Mouse (Mus musculus): ENCODE results near the gene Atg7. TPM values are rescaled to one million over a fixed set of nuclear protein-coding genes. Genes with fewer than 3 reads are reported as not detected.
A peak's percentile ranks its signal among the peaks of the same experiment; 100 is the strongest.

Gene Atg7
- polyA plus RNA-seq, 1 experiment from 2014 or later, result 19.4 TPM

GRCm38 (mm10) chr6:114748882-114749281, 106.0 kb downstream of the Atg7 start:
- H3K36me3 ChIP-seq (ENCODE audit: control insufficient read depth, insufficient read depth, low read length), result no peaks in the 10 kb centered on the region
- no peak overlapping the region for H3K27ac ChIP-seq (ENCODE audit: low read depth, low read length)
- H3K9me3 ChIP-seq (ENCODE audit: control insufficient read depth, low read length), result no peaks in the 10 kb centered on the region
- no peak overlapping the region for H3K4me3 ChIP-seq (ENCODE audit: low read length)
- 93% methylated on average over 3 of the region's 3 CpGs for WGBS
- no peak for ATAC-seq (ENCODE audit: low FRiP score, low TSS enrichment)
- H3K27me3 ChIP-seq (ENCODE audit: control insufficient read depth, insufficient read depth, low read length), result no peaks in the 10 kb centered on the region
- H3K9ac ChIP-seq (ENCODE audit: low read depth, low read length), result no peak overlapping the region
- H3K4me1 ChIP-seq (ENCODE audit: control insufficient read depth, insufficient read depth, low read length), result peaks cover 7% of the 10 kb centered on the region; the same call in 1 of the 2 replicates
- no peak overlapping the region for H3K4me2 ChIP-seq (replicated peaks; ENCODE audit: low read depth, low read length)

GRCm38 (mm10) chr6:114758795-114759194, 115.9 kb downstream of the Atg7 start:
- Histone ChIP-seq H3K9ac (ENCODE audit: low read depth, low read length) (no peak overlapping the region), H3K27ac (ENCODE audit: low read depth, low read length) (no peak overlapping the region), H3K4me3 (ENCODE audit: low read length) (no peak overlapping the region), H3K36me3 (ENCODE audit: control insufficient read depth, insufficient read depth, low read length) (no peaks in the 10 kb centered on the region), H3K9me3 (ENCODE audit: control insufficient read depth, low read length) (no peaks in the 10 kb centered on the region), H3K4me2 (replicated peaks; ENCODE audit: low read depth, low read length) (no peak overlapping the region), H3K4me1 (ENCODE audit: control insufficient read depth, insufficient read depth, low read length) (no peaks in the 10 kb centered on the region), H3K27me3 (ENCODE audit: control insufficient read depth, insufficient read depth, low read length) (no peaks in the 10 kb centered on the region)
- ATAC-seq (ENCODE audit: low FRiP score, low TSS enrichment), result no peak
- 67% methylated on average over 7 of the region's 7 CpGs for WGBS

DNA sequence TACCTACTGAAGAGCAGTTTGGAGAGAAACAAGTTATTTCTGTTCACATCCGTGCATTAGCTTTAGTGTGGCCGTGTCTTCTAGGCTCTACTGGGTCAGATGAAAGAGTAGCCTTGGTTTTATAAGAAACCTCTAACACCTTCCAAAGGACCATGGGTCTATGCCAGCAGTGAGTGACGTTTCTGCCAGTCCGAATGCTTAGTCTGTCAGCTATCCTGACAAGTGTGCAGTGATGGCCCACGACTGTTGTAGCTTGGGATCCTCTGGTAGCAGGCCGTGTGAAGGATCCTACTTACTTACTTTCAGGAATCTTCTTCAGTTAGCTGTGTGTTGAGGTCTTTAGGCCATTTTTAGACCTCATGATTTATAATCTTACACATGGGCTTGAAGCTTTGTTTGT, 123.4 kb downstream of the Atg7 start:
- H3K4me3 ChIP-seq (ENCODE audit: low read length), result no peak overlapping the region
- no peaks in the 10 kb centered on the region for H3K9me3 ChIP-seq (ENCODE audit: control insufficient read depth, low read length)
- no peak overlapping the region for H3K9ac ChIP-seq (ENCODE audit: low read depth, low read length)
- H3K4me1 ChIP-seq (ENCODE audit: control insufficient read depth, insufficient read depth, low read length), result no peaks in the 10 kb centered on the region
- H3K4me2 ChIP-seq (replicated peaks; ENCODE audit: low read depth, low read length), result no peak overlapping the region
- 90% methylated on average over 6 of the region's 6 CpGs for WGBS
- no peaks in the 10 kb centered on the region for H3K27me3 ChIP-seq (ENCODE audit: control insufficient read depth, insufficient read depth, low read length)
- ATAC-seq (ENCODE audit: low FRiP score, low TSS enrichment), result no peak
- no peak overlapping the region for H3K27ac ChIP-seq (ENCODE audit: low read depth, low read length)
- H3K36me3 ChIP-seq (ENCODE audit: control insufficient read depth, insufficient read depth, low read length), result no peaks in the 10 kb centered on the region

DNA sequence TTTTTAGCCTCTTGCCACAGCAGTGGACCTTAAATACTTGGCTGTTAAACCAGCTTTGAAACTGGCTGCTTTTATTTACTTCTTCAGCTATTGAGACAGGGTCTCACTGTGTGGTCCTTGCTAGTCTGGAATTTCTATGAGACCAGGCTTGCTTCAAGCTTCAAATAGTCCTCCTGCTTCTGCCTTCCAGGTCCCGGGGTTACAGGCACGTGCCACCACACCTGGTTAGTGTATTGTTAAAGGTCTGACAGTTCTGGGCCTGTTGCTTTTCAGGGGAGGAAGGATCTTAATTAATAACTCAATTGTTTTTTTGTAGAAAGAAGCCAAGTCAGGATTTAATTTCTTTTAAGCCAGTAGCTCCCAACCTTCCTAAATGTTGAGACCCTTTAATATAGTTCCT, 124.8 kb downstream of the Atg7 start:
- Histone ChIP-seq H3K4me1 (ENCODE audit: control insufficient read depth, insufficient read depth, low read length) (no peaks in the 10 kb centered on the region), H3K4me3 (ENCODE audit: low read length) (no peak overlapping the region), H3K27me3 (ENCODE audit: control insufficient read depth, insufficient read depth, low read length) (no peaks in the 10 kb centered on the region), H3K27ac (ENCODE audit: low read depth, low read length) (no peak overlapping the region), H3K9ac (ENCODE audit: low read depth, low read length) (no peak overlapping the region), H3K4me2 (replicated peaks; ENCODE audit: low read depth, low read length) (no peak overlapping the region), H3K36me3 (ENCODE audit: control insufficient read depth, insufficient read depth, low read length) (no peaks in the 10 kb centered on the region), H3K9me3 (ENCODE audit: control insufficient read depth, low read length) (no peaks in the 10 kb centered on the region)
- 67% methylated on average over 2 of the region's 2 CpGs for WGBS
- ATAC-seq (ENCODE audit: low FRiP score, low TSS enrichment), result no peak

- Histone ChIP-seq H3K4me1 (ENCODE audit: control insufficient read depth, insufficient read depth, low read length) (no peaks in the 10 kb centered on the region), H3K9me3 (ENCODE audit: control insufficient read depth, low read length) (no peaks in the 10 kb centered on the region), H3K27me3 (ENCODE audit: control insufficient read depth, insufficient read depth, low read length) (no peaks in the 10 kb centered on the region), H3K36me3 (ENCODE audit: control insufficient read depth, insufficient read depth, low read length) (no peaks in the 10 kb centered on the region), H3K27ac (ENCODE audit: low read depth, low read length) (no peak overlapping the region), H3K9ac (ENCODE audit: low read depth, low read length) (no peak overlapping the region), H3K4me3 (ENCODE audit: low read length) (no peak overlapping the region), H3K4me2 (replicated peaks; ENCODE audit: low read depth, low read length) (no peak overlapping the region)
- WGBS, result 77% methylated on average over 2 of the region's 2 CpGs
- no peak for ATAC-seq (ENCODE audit: low FRiP score, low TSS enrichment)
Observed at GRCm38 (mm10) chr6:114770337-114770736, 127.4 kb downstream of the Atg7 start.

DNA sequence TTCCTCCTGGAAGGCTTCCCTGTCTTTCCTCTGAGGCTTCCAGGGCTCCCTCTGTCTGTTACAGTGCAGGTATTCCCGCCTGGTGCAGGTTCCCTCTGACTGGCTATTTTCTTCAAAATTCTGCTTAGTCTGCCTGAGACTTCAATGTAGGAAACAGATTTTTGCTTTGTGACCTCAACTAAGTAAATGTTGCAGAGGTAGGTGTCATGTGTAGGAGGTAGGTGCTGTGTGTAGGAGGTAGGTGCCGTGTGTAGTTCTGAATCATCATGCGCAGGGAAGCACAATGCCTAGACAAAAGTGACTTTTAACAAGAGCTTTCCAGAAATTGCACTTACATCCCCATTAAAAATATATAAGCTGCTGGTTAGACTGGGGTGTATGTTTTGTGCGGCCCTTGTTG, 128.6 kb downstream of the Atg7 start:
- no peak overlapping the region for H3K4me3 ChIP-seq (ENCODE audit: low read length)
- WGBS, result 80% methylated on average over 4 of the region's 4 CpGs
- no peaks in the 10 kb centered on the region for H3K4me1 ChIP-seq (ENCODE audit: control insufficient read depth, insufficient read depth, low read length)
- no peak overlapping the region for H3K4me2 ChIP-seq (replicated peaks; ENCODE audit: low read depth, low read length)
- H3K9me3 ChIP-seq (ENCODE audit: control insufficient read depth, low read length), result no peaks in the 10 kb centered on the region
- no peak overlapping the region for H3K9ac ChIP-seq (ENCODE audit: low read depth, low read length)
- H3K36me3 ChIP-seq (ENCODE audit: control insufficient read depth, insufficient read depth, low read length), result no peaks in the 10 kb centered on the region
- no peaks in the 10 kb centered on the region for H3K27me3 ChIP-seq (ENCODE audit: control insufficient read depth, insufficient read depth, low read length)
- no peak for ATAC-seq (ENCODE audit: low FRiP score, low TSS enrichment)
- H3K27ac ChIP-seq (ENCODE audit: low read depth, low read length), result no peak overlapping the region

- no peaks in the 10 kb centered on the region for H3K36me3 ChIP-seq (ENCODE audit: control insufficient read depth, insufficient read depth, low read length)
- ATAC-seq (ENCODE audit: low FRiP score, low TSS enrichment), result no peak
- 91% methylated on average over 5 of the region's 5 CpGs for WGBS
- H3K4me2 ChIP-seq (replicated peaks; ENCODE audit: low read depth, low read length), result no peak overlapping the region
- no peak overlapping the region for H3K27ac ChIP-seq (ENCODE audit: low read depth, low read length)
- no peaks in the 10 kb centered on the region for H3K27me3 ChIP-seq (ENCODE audit: control insufficient read depth, insufficient read depth, low read length)
- no peak overlapping the region for H3K4me3 ChIP-seq (ENCODE audit: low read length)
- no peaks in the 10 kb centered on the region for H3K9me3 ChIP-seq (ENCODE audit: control insufficient read depth, low read length)
- H3K9ac ChIP-seq (ENCODE audit: low read depth, low read length), result no peak overlapping the region
- H3K4me1 ChIP-seq (ENCODE audit: control insufficient read depth, insufficient read depth, low read length), result peaks cover 19% of the 10 kb centered on the region
Observed at GRCm38 (mm10) chr6:114775210-114775609, 132.3 kb downstream of the Atg7 start.

DNA sequence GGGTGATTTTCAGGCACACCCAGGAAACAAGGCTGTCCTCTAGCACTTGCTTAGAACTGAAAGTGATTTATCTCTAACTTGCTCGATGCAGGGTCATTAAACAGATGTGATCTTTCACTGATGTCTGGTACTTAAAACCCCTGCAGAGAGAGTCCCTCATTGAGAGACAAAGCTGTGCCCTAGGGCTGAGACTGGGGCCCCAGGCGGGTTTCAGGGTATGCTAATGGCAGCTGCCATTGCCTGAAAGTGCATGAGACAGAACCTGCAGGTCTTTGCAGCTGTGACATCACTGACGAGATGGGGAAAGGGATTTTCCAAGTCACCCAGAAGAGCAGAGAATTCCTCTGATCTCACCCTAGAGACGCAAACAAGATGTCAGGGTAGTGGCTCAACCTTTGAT, 135.0 kb downstream of the Atg7 start:
- H3K27me3 ChIP-seq (ENCODE audit: control insufficient read depth, insufficient read depth, low read length), result no peaks in the 10 kb centered on the region
- no peak overlapping the region for H3K9ac ChIP-seq (ENCODE audit: low read depth, low read length)
- no peak overlapping the region for H3K27ac ChIP-seq (ENCODE audit: low read depth, low read length)
- ATAC-seq (ENCODE audit: low FRiP score, low TSS enrichment), result peak; percentile 46; the same call in 1 of the 2 replicates
- no peaks in the 10 kb centered on the region for H3K9me3 ChIP-seq (ENCODE audit: control insufficient read depth, low read length)
- WGBS, result 13% methylated on average over 4 of the region's 4 CpGs
- no peaks in the 10 kb centered on the region for H3K36me3 ChIP-seq (ENCODE audit: control insufficient read depth, insufficient read depth, low read length)
- H3K4me2 ChIP-seq (replicated peaks; ENCODE audit: low read depth, low read length), result no peak overlapping the region
- H3K4me1 ChIP-seq (ENCODE audit: control insufficient read depth, insufficient read depth, low read length), result peaks cover 28% of the 10 kb centered on the region
- H3K4me3 ChIP-seq (ENCODE audit: low read length), result no peak overlapping the region

- no peak overlapping the region for H3K4me3 ChIP-seq (ENCODE audit: low read length)
- H3K27ac ChIP-seq (ENCODE audit: low read depth, low read length), result no peak overlapping the region
- peaks cover 29% of the 10 kb centered on the region for H3K4me1 ChIP-seq (ENCODE audit: control insufficient read depth, insufficient read depth, low read length)
- H3K36me3 ChIP-seq (ENCODE audit: control insufficient read depth, insufficient read depth, low read length), result no peaks in the 10 kb centered on the region
- H3K9ac ChIP-seq (ENCODE audit: low read depth, low read length), result no peak overlapping the region
- no peaks in the 10 kb centered on the region for H3K27me3 ChIP-seq (ENCODE audit: control insufficient read depth, insufficient read depth, low read length)
- ATAC-seq (ENCODE audit: low FRiP score, low TSS enrichment), result no peak
- 41% methylated on average over 8 of the region's 8 CpGs for WGBS
- H3K4me2 ChIP-seq (replicated peaks; ENCODE audit: low read depth, low read length), result no peak overlapping the region
- H3K9me3 ChIP-seq (ENCODE audit: control insufficient read depth, low read length), result no peaks in the 10 kb centered on the region
Observed at GRCm38 (mm10) chr6:114778650-114779049, 135.8 kb downstream of the Atg7 start.

- Histone ChIP-seq H3K4me3 (ENCODE audit: low read length) (no peak overlapping the region), H3K9me3 (ENCODE audit: control insufficient read depth, low read length) (no peaks in the 10 kb centered on the region), H3K27ac (ENCODE audit: low read depth, low read length) (no peak overlapping the region), H3K27me3 (ENCODE audit: control insufficient read depth, insufficient read depth, low read length) (no peaks in the 10 kb centered on the region), H3K4me2 (replicated peaks; ENCODE audit: low read depth, low read length) (no peak overlapping the region), H3K9ac (ENCODE audit: low read depth, low read length) (no peak overlapping the region), H3K4me1 (ENCODE audit: control insufficient read depth, insufficient read depth, low read length) (peaks cover 29% of the 10 kb centered on the region), H3K36me3 (ENCODE audit: control insufficient read depth, insufficient read depth, low read length) (no peaks in the 10 kb centered on the region)
- 56% methylated on average over 2 of the region's 2 CpGs for WGBS
- ATAC-seq (ENCODE audit: low FRiP score, low TSS enrichment), result no peak
Observed at GRCm38 (mm10) chr6:114780583-114780982, 137.7 kb downstream of the Atg7 start.
